Mouse (Mus musculus): ENCODE results near the gene Rho. TPM values are rescaled to one million over a fixed set of nuclear protein-coding genes. Genes with fewer than 3 reads are reported as not detected.

Gene Rho
- 0.04 and 0.16 TPM in 2 replicates for polyA plus RNA-seq (2014; fragmentation: Nextera tagmentation; extraction: Ambion mirVana)

DNA sequence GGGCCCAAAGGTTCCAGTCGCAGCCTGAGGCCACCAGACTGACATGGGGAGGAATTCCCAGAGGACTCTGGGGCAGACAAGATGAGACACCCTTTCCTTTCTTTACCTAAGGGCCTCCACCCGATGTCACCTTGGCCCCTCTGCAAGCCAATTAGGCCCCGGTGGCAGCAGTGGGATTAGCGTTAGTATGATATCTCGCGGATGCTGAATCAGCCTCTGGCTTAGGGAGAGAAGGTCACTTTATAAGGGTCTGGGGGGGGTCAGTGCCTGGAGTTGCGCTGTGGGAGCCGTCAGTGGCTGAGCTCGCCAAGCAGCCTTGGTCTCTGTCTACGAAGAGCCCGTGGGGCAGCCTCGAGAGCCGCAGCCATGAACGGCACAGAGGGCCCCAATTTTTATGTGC is at the start of gene Rho:
TSS of gene Rho (plus strand) at position 110 of the 400 bp plus-strand sequence.
- Histone ChIP-seq H3K9me3 (replicated peaks; ENCODE audit: control insufficient read depth, low read length) (no peaks in the 10 kb centered on the region), H3K4me2 (no peak within 1 kb of the TSS), H3K36me3 (ENCODE audit: control insufficient read depth, insufficient read depth, low read length) (no peaks in the 10 kb centered on the region), H3K4me3 (ENCODE audit: low read depth, low read length) (no peak within 1 kb of the TSS), H3K27me3 (ENCODE audit: control insufficient read depth, insufficient read depth, low read length) (no peaks in the 10 kb centered on the region), H3K9ac (ENCODE audit: low read depth, low read length) (peak within 1 kb of the TSS; percentile 22; the same call in 1 of the 2 replicates), H3K27ac (ENCODE audit: low read depth, low read length) (no peak within 1 kb of the TSS), H3K4me1 (ENCODE audit: control insufficient read depth, insufficient read depth, low read length) (peaks cover 19% of the 10 kb centered on the region)
- no peak for ATAC-seq (replicated peaks; ENCODE audit: insufficient number of reproducible peaks, low FRiP score, low TSS enrichment)
- 86% methylated on average over 14 of the region's 14 CpGs for WGBS (ENCODE audit: insufficient replicate concordance)

DNA sequence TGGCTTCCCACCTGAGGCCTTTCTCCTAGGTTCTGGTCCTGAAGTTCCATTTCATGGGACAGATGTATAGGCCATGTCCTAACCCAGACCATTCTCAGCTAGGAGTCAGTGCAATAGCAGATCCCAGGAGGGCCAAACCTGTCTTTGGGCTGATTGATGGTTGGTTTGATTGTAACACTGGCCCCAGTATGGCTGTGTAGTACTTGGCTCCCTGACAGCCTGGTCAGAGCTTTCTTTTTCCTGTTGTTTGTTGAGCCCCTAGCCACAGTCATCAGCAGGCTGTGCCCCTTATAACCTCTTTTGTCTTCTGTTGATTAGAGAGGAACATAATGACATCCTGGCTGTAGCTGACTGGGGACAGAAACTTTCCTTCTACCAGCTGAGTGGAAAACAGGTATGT is 47.5 kb upstream of the Rho start:
- no peak for ATAC-seq (replicated peaks; ENCODE audit: insufficient number of reproducible peaks, low FRiP score, low TSS enrichment)
- no peak overlapping the region for H3K4me2 ChIP-seq
- H3K4me3 ChIP-seq (ENCODE audit: low read depth, low read length): no peak overlapping the region
- no peaks in the 10 kb centered on the region; the same call in none of the 2 replicates for H3K4me1 ChIP-seq (ENCODE audit: control insufficient read depth, insufficient read depth, low read length)
- H3K9ac ChIP-seq (ENCODE audit: low read depth, low read length): no peak overlapping the region
- H3K27me3 ChIP-seq (ENCODE audit: control insufficient read depth, insufficient read depth, low read length): no peaks in the 10 kb centered on the region
- no peaks in the 10 kb centered on the region; the same call in 1 of the 2 replicates for H3K9me3 ChIP-seq (replicated peaks; ENCODE audit: control insufficient read depth, low read length)
- peak overlapping the region; percentile 57; the same call in 1 of the 2 replicates for H3K27ac ChIP-seq (ENCODE audit: low read depth, low read length)
- peaks cover 17% of the 10 kb centered on the region for H3K36me3 ChIP-seq (ENCODE audit: control insufficient read depth, insufficient read depth, low read length)

DNA sequence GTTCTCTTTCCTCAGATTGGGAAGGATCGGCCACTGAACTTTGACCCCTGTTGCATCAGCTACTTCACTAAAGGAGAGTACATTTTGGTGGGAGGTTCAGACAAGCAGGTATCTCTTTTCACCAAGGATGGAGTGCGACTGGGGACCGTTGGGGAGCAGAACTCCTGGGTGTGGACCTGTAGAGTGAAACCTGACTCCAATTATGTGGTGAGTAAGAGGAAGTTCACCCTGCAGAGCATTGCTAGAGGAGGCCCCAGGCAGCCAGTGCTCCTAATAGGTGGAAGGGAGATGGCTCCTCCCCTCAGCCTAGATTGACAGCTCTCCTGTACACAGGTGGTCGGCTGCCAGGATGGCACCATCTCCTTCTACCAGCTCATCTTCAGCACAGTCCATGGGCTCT is 44.7 kb upstream of the Rho start:
- Histone ChIP-seq H3K4me3 (ENCODE audit: low read depth, low read length) (no peak overlapping the region), H3K9me3 (replicated peaks; ENCODE audit: control insufficient read depth, low read length) (no peaks in the 10 kb centered on the region; the same call in 1 of the 2 replicates), H3K27me3 (ENCODE audit: control insufficient read depth, insufficient read depth, low read length) (no peaks in the 10 kb centered on the region), H3K36me3 (ENCODE audit: control insufficient read depth, insufficient read depth, low read length) (peaks cover 17% of the 10 kb centered on the region), H3K27ac (ENCODE audit: low read depth, low read length) (no peak overlapping the region), H3K9ac (ENCODE audit: low read depth, low read length) (no peak overlapping the region), H3K4me1 (ENCODE audit: control insufficient read depth, insufficient read depth, low read length) (peaks cover 13% of the 10 kb centered on the region), H3K4me2 (no peak overlapping the region)
- WGBS (ENCODE audit: insufficient replicate concordance): 57% methylated on average over 4 of the region's 4 CpGs
- no peak for ATAC-seq (replicated peaks; ENCODE audit: insufficient number of reproducible peaks, low FRiP score, low TSS enrichment)

DNA sequence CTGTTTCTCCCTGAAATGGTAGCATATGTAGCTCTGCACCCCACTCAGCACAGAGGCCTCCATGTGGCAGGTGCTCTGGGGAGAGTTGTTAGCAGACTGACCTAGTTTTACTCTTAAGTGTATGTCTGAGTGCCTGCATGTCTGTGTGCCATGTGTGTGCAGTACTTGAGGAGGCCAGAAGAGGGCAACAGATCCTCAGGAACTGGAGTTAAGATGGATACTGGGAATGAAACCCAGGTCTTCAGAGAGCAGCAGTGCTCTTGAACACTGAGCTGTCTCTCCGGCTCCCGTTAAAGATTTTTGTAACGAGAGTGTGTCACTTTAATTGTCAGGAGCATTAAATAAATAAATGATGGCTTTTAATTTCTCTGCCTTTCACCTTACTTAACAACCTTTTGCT is 43.3 kb upstream of the Rho start:
- Histone ChIP-seq H3K4me3 (ENCODE audit: low read depth, low read length) (no peak overlapping the region), H3K4me1 (ENCODE audit: control insufficient read depth, insufficient read depth, low read length) (peaks cover 15% of the 10 kb centered on the region), H3K27ac (ENCODE audit: low read depth, low read length) (no peak overlapping the region), H3K9ac (ENCODE audit: low read depth, low read length) (no peak overlapping the region), H3K27me3 (ENCODE audit: control insufficient read depth, insufficient read depth, low read length) (no peaks in the 10 kb centered on the region), H3K9me3 (replicated peaks; ENCODE audit: control insufficient read depth, low read length) (no peaks in the 10 kb centered on the region; the same call in 1 of the 2 replicates), H3K36me3 (ENCODE audit: control insufficient read depth, insufficient read depth, low read length) (peaks cover 17% of the 10 kb centered on the region), H3K4me2 (no peak overlapping the region)
- WGBS (ENCODE audit: insufficient replicate concordance): 89% methylated on average over 3 of the region's 3 CpGs
- no peak for ATAC-seq (replicated peaks; ENCODE audit: insufficient number of reproducible peaks, low FRiP score, low TSS enrichment)

DNA sequence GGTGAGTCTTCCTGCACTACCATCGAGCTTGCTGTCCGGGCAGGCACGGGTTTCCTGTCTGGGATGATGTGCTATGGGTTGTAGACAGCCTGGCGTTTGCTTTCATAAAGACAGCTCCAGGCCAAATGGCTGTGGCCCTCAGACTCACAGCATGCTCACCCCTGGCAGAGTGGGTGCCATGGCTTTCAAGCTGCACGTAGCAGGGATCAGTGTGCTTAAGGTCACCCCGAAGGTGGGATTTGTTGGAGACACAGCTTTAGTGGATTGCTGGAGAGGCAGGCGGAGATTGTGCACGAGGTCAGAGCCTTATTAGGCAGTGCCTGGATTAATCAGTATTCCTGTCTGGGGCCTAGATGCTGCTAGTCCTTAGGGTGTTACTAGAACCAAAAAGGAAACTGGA is 40.9 kb upstream of the Rho start:
- 59% methylated on average over 8 of the region's 8 CpGs for WGBS (ENCODE audit: insufficient replicate concordance)
- H3K36me3 ChIP-seq (ENCODE audit: control insufficient read depth, insufficient read depth, low read length): peaks cover 17% of the 10 kb centered on the region

DNA sequence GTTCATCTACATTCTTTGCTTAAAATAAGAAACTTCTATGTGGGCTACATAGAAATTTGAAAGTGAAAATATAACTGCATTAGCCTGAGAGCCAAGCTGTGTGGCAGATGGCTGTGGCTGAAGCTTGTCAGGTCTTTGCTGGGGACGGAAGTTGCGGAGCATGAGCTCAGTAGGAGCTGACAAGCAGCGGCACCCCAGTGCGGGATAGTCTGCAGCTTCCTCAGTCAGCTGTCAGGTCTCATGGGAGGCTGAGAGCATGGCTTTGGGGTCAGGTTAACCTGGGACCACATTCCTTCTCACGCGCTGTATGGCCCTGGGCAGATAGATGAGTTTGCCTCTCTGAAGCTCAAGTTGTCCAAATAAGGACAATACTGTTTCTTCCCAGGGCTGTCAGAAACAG is 40.5 kb upstream of the Rho start:
- H3K4me1 ChIP-seq (ENCODE audit: control insufficient read depth, insufficient read depth, low read length): peaks cover 15% of the 10 kb centered on the region
- WGBS (ENCODE audit: insufficient replicate concordance): 37% methylated on average over 6 of the region's 6 CpGs
- H3K9me3 ChIP-seq (replicated peaks; ENCODE audit: control insufficient read depth, low read length): no peaks in the 10 kb centered on the region; the same call in 1 of the 2 replicates
- ATAC-seq (replicated peaks; ENCODE audit: insufficient number of reproducible peaks, low FRiP score, low TSS enrichment): no peak
- H3K27me3 ChIP-seq (ENCODE audit: control insufficient read depth, insufficient read depth, low read length): no peaks in the 10 kb centered on the region
- H3K4me2 ChIP-seq: no peak overlapping the region
- peak overlapping the region; percentile 22 for H3K27ac ChIP-seq (ENCODE audit: low read depth, low read length)
- H3K9ac ChIP-seq (ENCODE audit: low read depth, low read length): peak overlapping the region; percentile 34; the same call in 1 of the 2 replicates
- no peak overlapping the region for H3K4me3 ChIP-seq (ENCODE audit: low read depth, low read length)
- peaks cover 17% of the 10 kb centered on the region for H3K36me3 ChIP-seq (ENCODE audit: control insufficient read depth, insufficient read depth, low read length)

More for the DNA sequence above, 40.9 kb upstream of the Rho start:
- peak overlapping the region; percentile 22; the same call in 1 of the 2 replicates for H3K27ac ChIP-seq (ENCODE audit: low read depth, low read length)
- ATAC-seq (replicated peaks; ENCODE audit: insufficient number of reproducible peaks, low FRiP score, low TSS enrichment): no peak
- H3K4me3 ChIP-seq (ENCODE audit: low read depth, low read length): no peak overlapping the region
- H3K9ac ChIP-seq (ENCODE audit: low read depth, low read length): peak overlapping the region; percentile 34; the same call in 1 of the 2 replicates
- no peaks in the 10 kb centered on the region for H3K27me3 ChIP-seq (ENCODE audit: control insufficient read depth, insufficient read depth, low read length)
- peaks cover 15% of the 10 kb centered on the region for H3K4me1 ChIP-seq (ENCODE audit: control insufficient read depth, insufficient read depth, low read length)
- no peak overlapping the region for H3K4me2 ChIP-seq
- H3K9me3 ChIP-seq (replicated peaks; ENCODE audit: control insufficient read depth, low read length): no peaks in the 10 kb centered on the region; the same call in 1 of the 2 replicates

DNA sequence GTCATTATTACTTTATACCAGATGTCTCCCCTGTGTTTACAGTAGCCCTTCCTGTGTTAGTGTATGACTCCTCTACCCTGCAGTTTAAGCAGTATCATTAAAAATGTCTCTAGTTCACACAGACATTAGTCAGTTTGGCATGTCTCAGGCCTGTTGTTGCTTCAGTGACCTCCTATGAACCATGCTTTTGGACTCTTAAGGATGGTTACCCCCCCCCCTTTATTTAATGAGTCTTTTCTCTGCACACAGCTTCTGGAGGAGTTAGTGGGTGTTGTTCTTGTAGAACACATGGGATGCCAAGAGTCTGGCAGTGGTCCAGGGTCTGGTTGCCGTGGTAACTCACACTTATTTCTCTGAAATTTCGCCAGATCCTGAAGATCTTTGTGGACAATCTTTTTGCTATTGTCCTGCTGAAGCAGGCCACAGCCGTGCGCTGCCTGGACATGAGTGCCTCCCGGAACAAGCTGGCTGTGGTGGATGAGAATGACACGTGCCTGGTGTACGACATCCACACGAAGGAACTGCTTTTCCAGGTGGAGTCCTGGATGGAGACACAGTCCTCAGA is 40.0 kb upstream of the Rho start:
- no peaks in the 10 kb centered on the region; the same call in 1 of the 2 replicates for H3K9me3 ChIP-seq (replicated peaks; ENCODE audit: control insufficient read depth, low read length)
- peaks cover 17% of the 10 kb centered on the region for H3K36me3 ChIP-seq (ENCODE audit: control insufficient read depth, insufficient read depth, low read length)
- no peak overlapping the region for H3K9ac ChIP-seq (ENCODE audit: low read depth, low read length)
- H3K27ac ChIP-seq (ENCODE audit: low read depth, low read length): peak overlapping the region; percentile 22; the same call in 1 of the 2 replicates
- H3K4me3 ChIP-seq (ENCODE audit: low read depth, low read length): no peak overlapping the region
- H3K4me2 ChIP-seq: no peak overlapping the region
- no peak for ATAC-seq (replicated peaks; ENCODE audit: insufficient number of reproducible peaks, low FRiP score, low TSS enrichment)
- no peaks in the 10 kb centered on the region for H3K27me3 ChIP-seq (ENCODE audit: control insufficient read depth, insufficient read depth, low read length)
- H3K4me1 ChIP-seq (ENCODE audit: control insufficient read depth, insufficient read depth, low read length): peaks cover 15% of the 10 kb centered on the region
- 72% methylated on average over 8 of the region's 8 CpGs for WGBS (ENCODE audit: insufficient replicate concordance)

DNA sequence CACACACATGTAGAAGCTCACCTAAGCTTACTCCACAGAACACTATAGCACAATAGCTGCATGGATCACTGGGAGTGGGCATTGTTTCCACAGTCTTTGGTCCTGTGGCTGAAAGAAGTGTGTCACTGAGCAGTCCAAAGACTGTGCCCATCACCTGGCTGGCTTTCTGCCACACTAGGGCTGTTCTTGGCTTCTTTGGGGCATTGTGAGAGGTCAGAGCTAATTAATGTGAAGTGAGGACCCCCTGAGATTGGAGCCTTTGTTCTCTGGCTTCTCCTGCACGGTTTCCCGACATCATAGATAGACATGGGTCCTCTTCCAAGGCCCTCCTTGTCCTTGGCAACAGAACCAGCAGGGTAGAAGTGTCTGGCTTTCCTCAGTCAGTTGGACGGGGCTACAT is 39.2 kb upstream of the Rho start:
- no peak for ATAC-seq (replicated peaks; ENCODE audit: insufficient number of reproducible peaks, low FRiP score, low TSS enrichment)
- Histone ChIP-seq H3K27ac (ENCODE audit: low read depth, low read length) (peak overlapping the region; percentile 22; the same call in 1 of the 2 replicates), H3K9ac (ENCODE audit: low read depth, low read length) (no peak overlapping the region), H3K4me3 (ENCODE audit: low read depth, low read length) (no peak overlapping the region), H3K27me3 (ENCODE audit: control insufficient read depth, insufficient read depth, low read length) (no peaks in the 10 kb centered on the region), H3K36me3 (ENCODE audit: control insufficient read depth, insufficient read depth, low read length) (peaks cover 14% of the 10 kb centered on the region), H3K4me2 (no peak overlapping the region), H3K4me1 (ENCODE audit: control insufficient read depth, insufficient read depth, low read length) (peaks cover 15% of the 10 kb centered on the region), H3K9me3 (replicated peaks; ENCODE audit: control insufficient read depth, low read length) (no peaks in the 10 kb centered on the region; the same call in 1 of the 2 replicates)
- 65% methylated on average over 3 of the region's 3 CpGs for WGBS (ENCODE audit: insufficient replicate concordance)

DNA sequence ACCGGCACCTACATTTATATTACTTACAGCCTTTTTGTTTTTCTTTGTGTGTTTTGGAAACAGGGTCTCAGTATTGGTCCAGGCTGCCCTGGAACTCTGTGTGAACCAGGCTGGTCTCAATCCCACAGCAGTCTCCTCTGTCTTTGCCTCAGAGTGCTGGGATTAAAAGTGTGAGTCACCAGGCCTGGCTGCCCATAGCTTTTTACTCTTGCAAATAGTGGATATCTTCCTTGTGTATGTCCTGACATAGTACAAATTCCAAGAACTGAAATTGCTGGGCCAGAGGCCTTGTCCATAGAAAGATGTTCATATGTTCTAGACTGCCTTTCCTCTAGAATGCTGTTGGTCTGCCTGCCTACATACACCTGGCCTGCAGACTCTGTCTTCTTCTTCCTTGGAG is 35.2 kb upstream of the Rho start:
- H3K9ac ChIP-seq (ENCODE audit: low read depth, low read length): no peak overlapping the region
- H3K4me2 ChIP-seq: no peak overlapping the region
- peaks cover 6% of the 10 kb centered on the region; the same call in 1 of the 2 replicates for H3K4me1 ChIP-seq (ENCODE audit: control insufficient read depth, insufficient read depth, low read length)
- 92% methylated on average over 1 of the region's 1 CpGs for WGBS (ENCODE audit: insufficient replicate concordance)
- H3K9me3 ChIP-seq (replicated peaks; ENCODE audit: control insufficient read depth, low read length): no peaks in the 10 kb centered on the region
- no peak overlapping the region for H3K27ac ChIP-seq (ENCODE audit: low read depth, low read length)
- no peaks in the 10 kb centered on the region for H3K36me3 ChIP-seq (ENCODE audit: control insufficient read depth, insufficient read depth, low read length)
- no peaks in the 10 kb centered on the region for H3K27me3 ChIP-seq (ENCODE audit: control insufficient read depth, insufficient read depth, low read length)
- ATAC-seq (replicated peaks; ENCODE audit: insufficient number of reproducible peaks, low FRiP score, low TSS enrichment): no peak
- H3K4me3 ChIP-seq (ENCODE audit: low read depth, low read length): no peak overlapping the region
